Mouse (Mus musculus): ENCODE data around the gene Deup1. TPM values are rescaled to one million over a fixed set of nuclear protein-coding genes. Genes with fewer than 3 reads are reported as not detected.

Gene Deup1
- polyA plus RNA-seq, 1 experiment from 2014 or later: 6.2 TPM

DNA sequence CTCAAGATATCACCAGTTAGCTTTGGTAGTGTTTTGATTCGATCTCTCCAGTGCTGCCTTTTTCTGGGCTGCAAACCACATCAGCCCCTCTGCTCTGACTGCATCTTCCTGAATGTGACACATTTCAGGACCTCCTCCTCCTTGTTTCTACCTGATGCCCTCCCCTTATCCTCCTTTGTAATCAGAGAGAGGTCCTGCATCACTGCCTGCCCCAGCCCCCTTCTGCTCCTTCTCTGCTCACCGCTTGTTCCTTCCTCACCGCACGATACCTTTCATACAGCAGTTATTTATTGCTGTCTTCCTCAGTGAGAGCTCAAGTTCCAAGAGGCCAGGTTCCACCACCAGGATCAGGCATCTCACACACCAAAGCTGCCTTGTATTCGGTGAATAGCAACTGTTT, 96.5 kb downstream of the Deup1 start:
- no peaks in the 10 kb centered on the region for H3K9me3 ChIP-seq (ENCODE audit: control insufficient read depth, low read length)
- H3K27ac ChIP-seq (ENCODE audit: low read depth, low read length): no peak overlapping the region
- 0 out of 2 replicates have a peak, but pooled peaks cover 2% of the 10 kb centered on the region for H3K4me1 ChIP-seq (replicated peaks; ENCODE audit: control insufficient read depth, insufficient read depth, low read length)
- H3K4me3 ChIP-seq (ENCODE audit: low read depth, low read length): no peak overlapping the region
- H3K36me3 ChIP-seq (ENCODE audit: control insufficient read depth, insufficient read depth, low read length): no peaks in the 10 kb centered on the region
- WGBS: 83% methylated on average over 5 of the region's 5 CpGs
- no peaks in the 10 kb centered on the region for H3K27me3 ChIP-seq (ENCODE audit: control insufficient read depth, insufficient read depth, low read length)
- DNase-seq (ENCODE audit: low spot score): no peak
- ATAC-seq (ENCODE audit: low FRiP score): no peak
- no peak overlapping the region for H3K4me2 ChIP-seq (replicated peaks; ENCODE audit: low read depth, low read length)
- no peak overlapping the region for H3K9ac ChIP-seq (ENCODE audit: low read depth, low read length)

DNA sequence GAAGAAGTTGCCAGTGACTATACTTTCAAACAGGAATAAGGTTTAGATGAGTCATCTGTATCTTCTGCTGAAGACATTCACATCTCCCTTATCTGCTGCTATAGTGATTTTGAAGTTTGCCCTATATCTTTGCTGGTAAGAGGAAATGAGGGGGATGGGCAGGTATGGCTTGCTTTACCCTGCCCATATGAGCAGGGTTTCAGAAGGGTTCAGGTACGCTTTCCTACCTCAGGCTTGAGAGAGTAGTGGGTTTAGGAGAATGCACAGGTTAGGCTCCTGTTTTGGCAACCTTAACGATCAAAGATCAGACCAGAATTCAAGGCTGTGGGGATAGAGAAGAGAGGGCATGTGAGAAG, 97.8 kb downstream of the Deup1 start:
- Histone ChIP-seq H3K27ac (ENCODE audit: low read depth, low read length) (no peak overlapping the region), H3K36me3 (ENCODE audit: control insufficient read depth, insufficient read depth, low read length) (no peaks in the 10 kb centered on the region), H3K4me2 (replicated peaks; ENCODE audit: low read depth, low read length) (no peak overlapping the region), H3K9ac (ENCODE audit: low read depth, low read length) (no peak overlapping the region), H3K27me3 (ENCODE audit: control insufficient read depth, insufficient read depth, low read length) (no peaks in the 10 kb centered on the region), H3K4me3 (ENCODE audit: low read depth, low read length) (no peak overlapping the region), H3K9me3 (ENCODE audit: control insufficient read depth, low read length) (no peaks in the 10 kb centered on the region), H3K4me1 (replicated peaks; ENCODE audit: control insufficient read depth, insufficient read depth, low read length) (0 out of 2 replicates have a peak, but pooled peaks cover 2% of the 10 kb centered on the region)
- DNase-seq (ENCODE audit: low spot score): no peak
- WGBS: 90% methylated on average over 2 of the region's 2 CpGs
- ATAC-seq (ENCODE audit: low FRiP score): no peak

DNA sequence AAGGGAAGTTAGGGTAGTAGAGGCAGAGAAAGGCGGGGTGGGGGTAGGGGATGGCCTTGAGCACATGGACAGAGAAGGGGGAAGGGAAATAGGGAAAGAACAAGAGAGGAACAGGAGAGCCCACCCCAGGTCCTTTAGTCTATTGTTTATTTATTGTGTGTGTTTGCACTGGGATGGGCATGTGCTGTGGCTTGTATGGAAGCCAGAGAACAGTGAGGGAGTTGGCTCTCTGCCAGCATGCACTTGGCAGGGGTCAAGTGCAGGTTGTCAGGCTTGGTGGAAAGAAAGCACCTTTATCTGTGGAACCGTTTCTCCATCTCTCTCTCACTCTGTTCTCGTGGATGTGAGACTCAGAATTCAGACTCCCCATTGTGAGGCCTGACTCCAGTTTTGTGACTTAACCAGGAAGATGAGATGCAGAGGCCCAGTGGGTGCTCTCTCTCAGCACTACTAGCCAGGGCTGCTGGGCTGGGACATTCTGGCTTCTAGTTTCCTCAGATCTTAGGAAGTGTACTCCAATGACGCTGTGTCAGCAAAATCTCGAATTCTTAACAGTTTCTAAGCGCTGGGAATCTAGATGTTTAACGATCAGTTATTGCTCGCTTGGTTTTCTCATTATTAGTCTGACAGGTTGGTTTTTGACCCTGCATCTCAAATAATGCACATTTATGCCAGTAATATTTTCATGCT, 98.3 kb downstream of the Deup1 start:
- Histone ChIP-seq H3K4me3 (ENCODE audit: low read depth, low read length) (no peak overlapping the region), H3K27me3 (ENCODE audit: control insufficient read depth, insufficient read depth, low read length) (no peaks in the 10 kb centered on the region), H3K27ac (ENCODE audit: low read depth, low read length) (no peak overlapping the region), H3K36me3 (ENCODE audit: control insufficient read depth, insufficient read depth, low read length) (no peaks in the 10 kb centered on the region), H3K4me2 (replicated peaks; ENCODE audit: low read depth, low read length) (no peak overlapping the region), H3K9ac (ENCODE audit: low read depth, low read length) (no peak overlapping the region), H3K9me3 (ENCODE audit: control insufficient read depth, low read length) (no peaks in the 10 kb centered on the region), H3K4me1 (replicated peaks; ENCODE audit: control insufficient read depth, insufficient read depth, low read length) (0 out of 2 replicates have a peak, but pooled peaks cover 2% of the 10 kb centered on the region)
- DNase-seq (ENCODE audit: low spot score) (peak; percentile 32), ATAC-seq (ENCODE audit: low FRiP score) (peak; percentile 41; the same call in 1 of the 2 replicates)
- WGBS: 65% methylated on average over 8 of the region's 8 CpGs

DNA sequence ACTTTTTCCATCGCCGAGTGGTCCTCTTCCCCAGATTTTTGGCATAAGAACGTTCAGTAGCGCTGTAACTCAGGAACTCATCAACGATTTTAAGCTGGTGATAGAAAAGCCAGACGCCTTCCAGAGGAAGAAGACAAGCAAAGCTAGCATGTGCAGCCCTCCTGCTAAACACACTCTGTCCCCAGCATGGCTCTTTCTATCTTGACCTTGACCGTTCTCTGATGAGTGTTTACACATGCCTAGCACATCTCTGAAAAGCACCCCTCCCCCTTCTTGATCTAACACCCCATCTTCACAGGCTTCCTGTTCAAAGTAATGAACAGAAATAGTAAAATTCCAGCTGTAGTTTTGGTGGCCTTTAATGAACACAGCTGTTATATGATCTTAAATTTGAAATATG, 99.4 kb downstream of the Deup1 start:
- Histone ChIP-seq H3K27ac (ENCODE audit: low read depth, low read length) (no peak overlapping the region), H3K4me2 (replicated peaks; ENCODE audit: low read depth, low read length) (no peak overlapping the region), H3K9me3 (ENCODE audit: control insufficient read depth, low read length) (no peaks in the 10 kb centered on the region), H3K4me1 (replicated peaks; ENCODE audit: control insufficient read depth, insufficient read depth, low read length) (0 out of 2 replicates have a peak, but pooled peaks cover 2% of the 10 kb centered on the region), H3K36me3 (ENCODE audit: control insufficient read depth, insufficient read depth, low read length) (no peaks in the 10 kb centered on the region), H3K9ac (ENCODE audit: low read depth, low read length) (no peak overlapping the region), H3K4me3 (ENCODE audit: low read depth, low read length) (no peak overlapping the region), H3K27me3 (ENCODE audit: control insufficient read depth, insufficient read depth, low read length) (no peaks in the 10 kb centered on the region)
- WGBS: 86% methylated on average over 7 of the region's 7 CpGs
- DNase-seq (ENCODE audit: low spot score): no peak
- ATAC-seq (ENCODE audit: low FRiP score): no peak

DNA sequence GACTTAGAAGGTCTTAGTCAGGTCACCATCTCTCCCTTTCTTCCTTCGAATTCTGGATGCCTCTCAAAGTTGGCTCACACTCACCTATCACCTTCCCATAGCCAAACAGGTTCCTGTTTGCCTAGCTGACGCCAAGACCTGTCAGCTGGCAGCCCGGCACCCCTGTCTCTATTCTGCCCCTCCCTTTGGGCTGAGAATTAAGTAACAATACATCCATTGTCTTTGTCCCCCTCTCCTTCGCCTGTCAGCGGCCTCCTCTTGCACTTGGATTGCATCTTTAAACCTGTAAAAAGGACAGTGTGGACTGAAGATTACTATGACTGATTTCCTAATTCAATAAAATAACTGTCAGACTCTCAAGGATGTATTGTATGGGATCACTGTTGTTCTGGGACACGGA, 99.9 kb downstream of the Deup1 start:
- 65% methylated on average over 6 of the region's 6 CpGs for WGBS

DNA sequence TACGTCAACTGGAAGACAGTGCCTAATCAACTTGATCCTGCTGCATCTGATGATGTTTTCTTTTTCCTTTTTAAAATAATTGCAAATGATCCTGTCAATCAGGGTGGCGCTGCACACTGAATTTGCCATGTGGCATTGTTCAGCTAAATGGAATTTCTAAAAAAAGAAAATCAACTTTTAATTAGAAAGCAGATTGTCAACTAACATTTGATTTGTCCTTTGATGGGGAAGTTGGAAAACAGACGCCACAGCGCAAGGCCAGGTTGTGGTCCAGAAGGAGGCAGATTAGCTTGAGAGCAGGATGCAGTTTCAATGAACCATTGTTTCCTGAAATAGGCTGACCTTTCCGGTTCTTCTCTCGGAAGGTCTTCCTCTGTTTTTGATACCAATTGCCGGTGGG, 101.2 kb downstream of the Deup1 start:
- WGBS: 69% methylated on average over 7 of the region's 7 CpGs
- no peak for DNase-seq (ENCODE audit: low spot score)
- no peak overlapping the region for H3K4me2 ChIP-seq (replicated peaks; ENCODE audit: low read depth, low read length)
- H3K4me1 ChIP-seq (replicated peaks; ENCODE audit: control insufficient read depth, insufficient read depth, low read length): 0 out of 2 replicates have a peak, but pooled peaks cover 2% of the 10 kb centered on the region
- no peaks in the 10 kb centered on the region for H3K27me3 ChIP-seq (ENCODE audit: control insufficient read depth, insufficient read depth, low read length)
- H3K9ac ChIP-seq (ENCODE audit: low read depth, low read length): no peak overlapping the region
- no peaks in the 10 kb centered on the region for H3K36me3 ChIP-seq (ENCODE audit: control insufficient read depth, insufficient read depth, low read length)
- H3K4me3 ChIP-seq (ENCODE audit: low read depth, low read length): no peak overlapping the region
- H3K27ac ChIP-seq (ENCODE audit: low read depth, low read length): no peak overlapping the region
- ATAC-seq (ENCODE audit: low FRiP score): no peak
- H3K9me3 ChIP-seq (ENCODE audit: control insufficient read depth, low read length): no peaks in the 10 kb centered on the region

More for the DNA sequence above, 99.9 kb downstream of the Deup1 start:
- H3K27me3 ChIP-seq (ENCODE audit: control insufficient read depth, insufficient read depth, low read length): no peaks in the 10 kb centered on the region
- H3K9ac ChIP-seq (ENCODE audit: low read depth, low read length): no peak overlapping the region
- 0 out of 2 replicates have a peak, but pooled peaks cover 2% of the 10 kb centered on the region for H3K4me1 ChIP-seq (replicated peaks; ENCODE audit: control insufficient read depth, insufficient read depth, low read length)
- H3K36me3 ChIP-seq (ENCODE audit: control insufficient read depth, insufficient read depth, low read length): no peaks in the 10 kb centered on the region
- H3K4me2 ChIP-seq (replicated peaks; ENCODE audit: low read depth, low read length): no peak overlapping the region
- DNase-seq (ENCODE audit: low spot score) (no peak), ATAC-seq (ENCODE audit: low FRiP score) (no peak)
- no peak overlapping the region for H3K27ac ChIP-seq (ENCODE audit: low read depth, low read length)
- no peaks in the 10 kb centered on the region for H3K9me3 ChIP-seq (ENCODE audit: control insufficient read depth, low read length)
- H3K4me3 ChIP-seq (ENCODE audit: low read depth, low read length): no peak overlapping the region

DNA sequence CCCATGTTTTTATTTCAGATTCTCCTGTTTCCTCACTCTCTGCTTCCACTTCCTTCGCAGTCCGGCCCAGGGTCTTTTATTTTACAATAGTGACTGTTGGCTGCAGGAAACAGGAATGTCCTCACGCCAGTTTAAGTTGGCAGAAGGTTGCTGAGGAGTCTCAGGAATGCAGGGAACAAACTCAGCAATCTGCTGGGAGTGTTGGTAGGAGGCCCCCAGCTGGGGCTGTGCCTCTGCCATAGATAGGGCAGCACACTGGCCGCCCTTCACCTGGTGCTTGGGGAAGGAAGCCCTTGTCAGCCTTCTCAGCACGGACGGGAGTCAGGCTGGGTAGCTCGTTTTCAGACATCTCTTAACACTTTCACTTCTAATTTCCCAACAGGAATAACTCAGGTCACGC, 102.5 kb downstream of the Deup1 start:
- 72% methylated on average over 8 of the region's 8 CpGs for WGBS
- no peak for ATAC-seq (ENCODE audit: low FRiP score)
- H3K4me2 ChIP-seq (replicated peaks; ENCODE audit: low read depth, low read length): no peak overlapping the region

DNA sequence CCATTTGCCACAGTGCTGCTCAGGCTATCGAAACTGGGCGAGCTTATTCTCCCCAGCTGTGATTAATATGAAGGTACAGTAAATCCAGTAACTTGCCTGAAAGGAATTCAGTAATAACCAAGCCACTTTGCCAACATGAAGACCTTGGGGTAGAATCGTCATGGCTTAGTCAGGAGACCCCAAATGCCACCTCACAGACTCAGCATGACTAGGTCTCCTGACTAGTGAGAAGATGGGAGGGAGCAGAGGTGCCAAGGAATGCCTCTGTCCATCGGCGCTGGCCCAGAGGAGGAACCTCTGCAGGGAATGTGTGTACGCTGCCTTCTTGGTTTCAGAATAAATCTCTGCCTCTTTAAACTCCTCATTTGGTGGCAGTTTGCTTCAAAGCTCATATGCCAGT, 104.1 kb downstream of the Deup1 start:
- no peaks in the 10 kb centered on the region for H3K4me1 ChIP-seq (replicated peaks; ENCODE audit: control insufficient read depth, insufficient read depth, low read length)
- H3K27ac ChIP-seq (ENCODE audit: low read depth, low read length): no peak overlapping the region
- 93% methylated on average over 6 of the region's 6 CpGs for WGBS
- no peaks in the 10 kb centered on the region for H3K27me3 ChIP-seq (ENCODE audit: control insufficient read depth, insufficient read depth, low read length)
- H3K9ac ChIP-seq (ENCODE audit: low read depth, low read length): no peak overlapping the region
- H3K4me2 ChIP-seq (replicated peaks; ENCODE audit: low read depth, low read length): no peak overlapping the region
- H3K4me3 ChIP-seq (ENCODE audit: low read depth, low read length): no peak overlapping the region
- no peaks in the 10 kb centered on the region for H3K9me3 ChIP-seq (ENCODE audit: control insufficient read depth, low read length)
- DNase-seq (ENCODE audit: low spot score): no peak
- no peak for ATAC-seq (ENCODE audit: low FRiP score)
- no peaks in the 10 kb centered on the region for H3K36me3 ChIP-seq (ENCODE audit: control insufficient read depth, insufficient read depth, low read length)

More for the DNA sequence above, 102.5 kb downstream of the Deup1 start:
- Histone ChIP-seq H3K9ac (ENCODE audit: low read depth, low read length) (no peak overlapping the region), H3K27me3 (ENCODE audit: control insufficient read depth, insufficient read depth, low read length) (no peaks in the 10 kb centered on the region), H3K9me3 (ENCODE audit: control insufficient read depth, low read length) (no peaks in the 10 kb centered on the region), H3K27ac (ENCODE audit: low read depth, low read length) (no peak overlapping the region), H3K4me1 (replicated peaks; ENCODE audit: control insufficient read depth, insufficient read depth, low read length) (0 out of 2 replicates have a peak, but pooled peaks cover 2% of the 10 kb centered on the region), H3K4me3 (ENCODE audit: low read depth, low read length) (no peak overlapping the region), H3K36me3 (ENCODE audit: control insufficient read depth, insufficient read depth, low read length) (no peaks in the 10 kb centered on the region)
- DNase-seq (ENCODE audit: low spot score): no peak

DNA sequence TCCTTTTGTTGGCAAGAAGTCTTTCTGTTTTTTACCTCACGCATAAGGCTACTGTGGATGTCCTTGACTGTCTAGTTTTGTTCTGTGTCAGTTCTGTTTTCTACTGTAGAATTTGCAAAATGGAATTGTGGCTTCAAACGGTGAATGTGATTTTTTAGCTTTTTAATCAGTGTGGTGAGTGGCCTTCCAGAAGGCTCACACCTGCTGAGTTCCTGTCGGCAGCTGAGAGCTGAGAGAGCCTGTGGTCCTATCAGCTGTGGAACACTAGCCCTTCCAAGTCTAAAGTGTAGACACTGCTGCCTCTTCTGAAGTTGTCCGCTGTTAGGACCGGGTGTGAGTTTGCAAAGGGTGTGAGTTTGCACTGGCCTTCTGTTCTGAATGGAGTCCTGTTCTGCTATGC, 104.8 kb downstream of the Deup1 start:
- 81% methylated on average over 5 of the region's 5 CpGs for WGBS
- H3K4me2 ChIP-seq (replicated peaks; ENCODE audit: low read depth, low read length): no peak overlapping the region
- H3K9me3 ChIP-seq (ENCODE audit: control insufficient read depth, low read length): no peaks in the 10 kb centered on the region
- no peak overlapping the region for H3K27ac ChIP-seq (ENCODE audit: low read depth, low read length)
- ATAC-seq (ENCODE audit: low FRiP score) (no peak), DNase-seq (ENCODE audit: low spot score) (no peak)
- no peaks in the 10 kb centered on the region for H3K4me1 ChIP-seq (replicated peaks; ENCODE audit: control insufficient read depth, insufficient read depth, low read length)
- no peaks in the 10 kb centered on the region for H3K27me3 ChIP-seq (ENCODE audit: control insufficient read depth, insufficient read depth, low read length)
- no peak overlapping the region for H3K9ac ChIP-seq (ENCODE audit: low read depth, low read length)
- H3K36me3 ChIP-seq (ENCODE audit: control insufficient read depth, insufficient read depth, low read length): no peaks in the 10 kb centered on the region
- H3K4me3 ChIP-seq (ENCODE audit: low read depth, low read length): no peak overlapping the region
